Mouse (Mus musculus) lung, postnatal 0 days (tissue): Measurements from ENCODE around the gene Ppat.

Experiments used
- CTCF ChIP-seq: IDR thresholded peaks from 2 replicates; pipeline ENCODE4 v1.5.1; 2016; ENCODE audit warnings: antibody characterized with exemption, mild to moderate bottlenecking
- EP300 ChIP-seq: IDR thresholded peaks from 2 replicates; pipeline ENCODE4 v1.6.1; 2016; ENCODE audit warnings: antibody characterized with exemption, mild to moderate bottlenecking, control low read depth

GRCm38 (mm10) chr5:76923428-76923827, 27.9 kb downstream of the Ppat start:
- TF ChIP-seq EP300 = no peak
- TF ChIP-seq CTCF = no peak
